Mouse (Mus musculus) CH12.LX (cell line): ENCODE data around the gene Kif13a.

Experiments
- NRF1 ChIP-seq: IDR thresholded peaks from 2 replicates; pipeline ENCODE4 v1.6.1; 2014; ENCODE audit warnings: low read depth, mild to moderate bottlenecking, inconsistent platforms, low read length, improper control_type of control experiment, moderate library complexity
- POLR2A ChIP-seq: IDR thresholded peaks from 2 replicates; pipeline ENCODE4 v1.6.1; 2011; ENCODE audit warnings: low read depth, mild to moderate bottlenecking, improper control_type of control experiment, low read length
- RCOR1 ChIP-seq: conservative IDR thresholded peaks from 2 replicates; pipeline ENCODE4 v1.6.1; 2012; ENCODE audit warnings: low read depth, mild to moderate bottlenecking, inconsistent platforms, low read length, improper control_type of control experiment
- ZMIZ1 ChIP-seq: IDR thresholded peaks from 2 replicates; pipeline ENCODE4 v1.6.1; 2012; ENCODE audit warnings: low read depth, mild to moderate bottlenecking, inconsistent platforms, low read length, improper control_type of control experiment

DNA sequence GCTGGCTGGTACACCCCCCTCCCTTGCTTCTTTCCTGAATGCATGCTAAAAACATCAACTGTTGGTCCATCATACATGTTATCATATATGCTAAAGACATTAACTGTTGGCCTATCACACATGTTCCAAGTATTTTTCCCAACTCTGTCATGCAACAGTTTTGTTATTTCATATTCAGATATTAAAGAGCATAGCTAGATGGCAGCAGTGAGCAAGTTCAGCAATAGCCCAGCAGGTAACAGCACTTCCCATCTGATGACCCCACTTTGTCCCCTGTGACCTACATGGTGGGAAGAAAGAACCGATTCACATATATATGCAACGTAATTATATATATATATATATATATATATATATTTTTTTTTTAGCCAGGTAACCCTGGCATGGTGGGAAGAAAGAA, 91.1 kb downstream of the Kif13a start:
- TF ChIP-seq POLR2A (no peak), RCOR1 (no peak), ZMIZ1 (no peak), NRF1 (no peak)
